Mouse (Mus musculus) lung, embryonic 15.5 days (tissue): ENCODE data around the gene Irgm1. TPM values are rescaled to one million over a fixed set of nuclear protein-coding genes. Genes with fewer than 3 reads are reported as not detected.

Experiments used
- ATAC-seq: fragments of 200-750 bp; cut with Nextera tagmentation; 2 replicates; pipeline ENCODE4 v1.8.0; 2017; ENCODE audit warnings: moderate number of reproducible peaks, borderline replicate concordance; ENCODE audit not compliant: low FRiP score, low TSS enrichment; ENCODE audit errors: extremely low read depth
- H3K27ac ChIP-seq: fragments of 300-500 bp; sonication (generic); 2 replicates; pipeline ENCODE4 v1.5.1; 2015; ENCODE audit warnings: moderate library complexity, mild to moderate bottlenecking, inconsistent platforms
- H3K27me3 ChIP-seq: fragments of 300-500 bp; sonication (generic); 2 replicates; pipeline ENCODE4 v1.6.1; 2015; ENCODE audit warnings: inconsistent platforms
- H3K36me3 ChIP-seq: fragments of 300-500 bp; sonication (generic); 2 replicates; pipeline ENCODE4 v1.6.1; 2015; ENCODE audit warnings: inconsistent platforms
- H3K4me1 ChIP-seq: fragments of 300-500 bp; sonication (generic); 2 replicates; pipeline ENCODE4 v1.6.1; 2015; ENCODE audit warnings: inconsistent platforms
- H3K4me2 ChIP-seq: fragments of 300-500 bp; sonication (generic); 2 replicates; pipeline ENCODE4 v1.6.1; 2015; ENCODE audit warnings: inconsistent platforms, mild to moderate bottlenecking, moderate library complexity
- H3K4me3 ChIP-seq: fragments of 300-500 bp; sonication (generic); 2 replicates; pipeline ENCODE4 v1.5.1; 2015; ENCODE audit warnings: mild to moderate bottlenecking, inconsistent platforms
- H3K9ac ChIP-seq: fragments of 300-500 bp; sonication (generic); 2 replicates; pipeline ENCODE4 v1.6.1; 2015; ENCODE audit warnings: inconsistent platforms
- H3K9me3 ChIP-seq: fragments of 300-500 bp; sonication (generic); 2 replicates; pipeline ENCODE4 v1.6.1; 2016; ENCODE audit warnings: inconsistent platforms
- WGBS: fragments of 180-500 bp; shearing (Covaris S2); methylation state at CpG from one replicate; pipeline ENCODE4 v1.1.7; 2015; 5-methylcytosine and 5-hydroxymethylcytosine counted together
- polyA plus RNA-seq: library from polyadenylated mRNA; unstranded; fragments of >200 nt; fragmentation: Nextera tagmentation; extraction: Ambion mirVana; gene quantifications from 2 replicates; pipeline ENCODE4 v1.2.1, GENCODE M21; 2015

Irgm1 gene
- polyA plus RNA-seq, 1 experiment from 2014 or later: 11.8 TPM

- H3K9ac ChIP-seq: peak within 1 kb of the TSS; percentile 94
- H3K4me2 ChIP-seq: peak within 1 kb of the TSS; percentile 77
- H3K9me3 ChIP-seq: no peaks in the 10 kb centered on the region
- H3K27me3 ChIP-seq: no peaks in the 10 kb centered on the region
- peaks cover 12% of the 10 kb centered on the region; the same call in 1 of the 2 replicates for H3K36me3 ChIP-seq
- ATAC-seq: peak; percentile 96
- H3K4me1 ChIP-seq: peaks cover 24% of the 10 kb centered on the region
- H3K27ac ChIP-seq: peak within 1 kb of the TSS; percentile 99
- WGBS: under 1% methylated on average over 74 of the region's 77 CpGs
- peak within 1 kb of the TSS; percentile 82 for H3K4me3 ChIP-seq
These were observed 54.5 kb downstream of the Irgm1 start, which contains the start of gene Trim41 for GRCm38 (mm10) chr11:48816800-48817665. TSS of gene Trim41 (minus strand) at chr11:48817353.

GRCm38 (mm10) chr11:48816281-48816781 is 55.2 kb downstream of the Irgm1 start:
- Histone ChIP-seq H3K9ac (peak overlapping the region; percentile 94), H3K4me3 (peak overlapping the region; percentile 82), H3K36me3 (peaks cover 19% of the 10 kb centered on the region), H3K27ac (peak overlapping the region; percentile 99), H3K4me2 (peak overlapping the region; percentile 77), H3K4me1 (peaks cover 24% of the 10 kb centered on the region), H3K9me3 (no peaks in the 10 kb centered on the region), H3K27me3 (no peaks in the 10 kb centered on the region)
- 4% methylated on average over 23 of the region's 23 CpGs for WGBS
- peak; percentile 27 for ATAC-seq

- Histone ChIP-seq H3K9ac (no peak overlapping the region; the same call in 1 of the 2 replicates), H3K36me3 (peaks cover 23% of the 10 kb centered on the region), H3K27me3 (no peaks in the 10 kb centered on the region), H3K4me1 (peaks cover 24% of the 10 kb centered on the region), H3K9me3 (no peaks in the 10 kb centered on the region), H3K27ac (no peak overlapping the region), H3K4me3 (peak overlapping the region; percentile 82), H3K4me2 (peak overlapping the region; percentile 77)
- WGBS: 68% methylated on average over 16 of the region's 16 CpGs
- no peak for ATAC-seq
These were observed 55.6 kb downstream of the Irgm1 start for GRCm38 (mm10) chr11:48815851-48816250.

GRCm38 (mm10) chr11:48813782-48814181 is 57.7 kb downstream of the Irgm1 start:
- no peak overlapping the region for H3K4me3 ChIP-seq
- peaks cover 23% of the 10 kb centered on the region for H3K4me1 ChIP-seq
- peaks cover 44% of the 10 kb centered on the region for H3K36me3 ChIP-seq
- H3K9ac ChIP-seq: no peak overlapping the region
- H3K27ac ChIP-seq: no peak overlapping the region
- ATAC-seq: no peak
- no peaks in the 10 kb centered on the region for H3K27me3 ChIP-seq
- H3K9me3 ChIP-seq: no peaks in the 10 kb centered on the region
- no peak overlapping the region for H3K4me2 ChIP-seq

Other genes starting within 250 kb of the Irgm1 start
- 699 and 713 TPM in 2 replicates for gene Rack1, start 71.4 kb downstream of the Irgm1 start, polyA plus RNA-seq
- gene Trim41, start 54.3 kb downstream of the Irgm1 start, polyA plus RNA-seq: 5.4 and 5.7 TPM in 2 replicates
- gene Trim7, start 45.5 kb downstream of the Irgm1 start, polyA plus RNA-seq: 0.54 and 1.1 TPM in 2 replicates
- 3.0 and 8.2 TPM in 2 replicates for gene Gm12184, start 45.0 kb downstream of the Irgm1 start, polyA plus RNA-seq
- gene Gm5431, start 30.5 kb upstream of the Irgm1 start, polyA plus RNA-seq: 0.25 and 0.30 TPM in 2 replicates
- 2.3 and 2.8 TPM in 2 replicates for gene Psme2b, start 74.5 kb upstream of the Irgm1 start, polyA plus RNA-seq
- gene Olfr56, start 107.2 kb upstream of the Irgm1 start, polyA plus RNA-seq: 0.05 TPM in 1 of 2 replicates, not detected in the other
- gene 9930111J21Rik1, start 107.7 kb upstream of the Irgm1 start, polyA plus RNA-seq: 0.45 and 0.69 TPM in 2 replicates
- 0.05 TPM in 1 of 2 replicates, not detected in the other for gene Gm12185, start 120.5 kb upstream of the Irgm1 start, polyA plus RNA-seq
- 0.52 and 2.0 TPM in 2 replicates for gene Tgtp1, start 122.5 kb upstream of the Irgm1 start, polyA plus RNA-seq
- gene 9930111J21Rik2, start 179.6 kb upstream of the Irgm1 start, polyA plus RNA-seq: 0.55 and 1.1 TPM in 2 replicates
- 0.72 and 1.3 TPM in 2 replicates for gene Tgtp2, start 192.5 kb upstream of the Irgm1 start, polyA plus RNA-seq
- 2.6 and 3.1 TPM in 2 replicates for gene Ifi47, start 204.9 kb upstream of the Irgm1 start, polyA plus RNA-seq
- not detected in 2 replicates for gene Olfr1396, start 243.2 kb upstream of the Irgm1 start, polyA plus RNA-seq